Mouse (Mus musculus): ENCODE data around the gene Ostm1. TPM values are rescaled to one million over a fixed set of nuclear protein-coding genes. Genes with fewer than 3 reads are reported as not detected.

Gene Ostm1
- polyA plus RNA-seq, 1 experiment from 2014 or later: 14.9 TPM

- Histone ChIP-seq H3K4me3 (replicated peaks) (no peak overlapping the region), H3K27ac (no peak overlapping the region), H3K36me3 (no peaks in the 10 kb centered on the region), H3K4me1 (no peaks in the 10 kb centered on the region), H3K9ac (no peak overlapping the region), H3K9me3 (replicated peaks) (peaks cover 4% of the 10 kb centered on the region), H3K4me2 (no peak overlapping the region), H3K27me3 (peaks cover 57% of the 10 kb centered on the region)
- 67% methylated on average over 4 of the region's 4 CpGs for WGBS
- ATAC-seq (replicated peaks; ENCODE audit: low FRiP score): no peak
These were observed 23.1 kb downstream of the Ostm1 start for GRCm38 (mm10) chr10:42606757-42607156.

- H3K4me1 ChIP-seq: peaks cover 7% of the 10 kb centered on the region
- no peak overlapping the region for H3K4me3 ChIP-seq (replicated peaks)
- H3K9ac ChIP-seq: no peak overlapping the region
- peaks cover 93% of the 10 kb centered on the region for H3K27me3 ChIP-seq
- 7% methylated on average over 12 of the region's 12 CpGs for WGBS
- no peak overlapping the region for H3K27ac ChIP-seq
- ATAC-seq (replicated peaks; ENCODE audit: low FRiP score): no peak
- H3K4me2 ChIP-seq: no peak overlapping the region
- no peaks in the 10 kb centered on the region for H3K9me3 ChIP-seq (replicated peaks)
- no peaks in the 10 kb centered on the region for H3K36me3 ChIP-seq
These were observed 29.5 kb downstream of the Ostm1 start for GRCm38 (mm10) chr10:42613075-42613474.

DNA sequence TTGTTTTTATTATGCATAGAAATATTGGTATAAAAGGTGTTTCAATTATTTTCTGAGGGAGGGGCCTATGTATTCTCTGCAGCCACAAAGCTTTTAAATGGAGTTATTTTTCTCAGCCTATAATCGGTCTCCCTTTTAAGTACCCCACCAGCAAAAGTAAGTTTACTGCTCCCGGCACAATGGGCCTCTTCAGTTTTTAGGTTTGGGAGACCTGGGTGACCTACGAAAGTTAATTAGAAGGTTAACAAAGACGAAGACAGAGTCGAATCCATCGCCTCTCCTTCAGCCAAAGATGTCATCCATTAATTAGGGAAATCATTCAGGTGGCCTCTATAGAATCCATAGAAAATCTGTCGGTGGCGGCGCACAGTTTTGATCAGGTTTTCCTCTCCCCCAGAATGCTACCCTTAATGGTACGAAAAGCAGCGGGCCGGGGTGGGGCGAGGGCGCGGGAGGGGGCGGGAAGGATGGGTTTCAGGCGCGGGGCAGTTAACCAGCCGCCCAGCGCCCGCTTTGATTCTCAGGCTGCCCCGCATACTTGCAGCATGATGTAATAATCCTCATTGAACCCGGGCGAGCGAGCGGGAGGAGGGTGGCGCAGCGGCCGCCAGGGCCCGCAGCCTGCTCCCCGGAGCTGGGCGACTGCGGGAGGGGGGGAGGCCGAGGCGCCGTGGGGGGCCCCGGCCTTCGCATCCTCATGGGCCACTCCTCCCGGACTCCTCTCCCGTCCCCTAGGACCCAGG lies 30.2 kb downstream of the Ostm1 start:
- under 1% methylated on average over 37 of the region's 40 CpGs for WGBS
- Histone ChIP-seq H3K4me2 (peak overlapping the region; percentile 57), H3K4me1 (peaks cover 7% of the 10 kb centered on the region), H3K27me3 (peaks cover 93% of the 10 kb centered on the region), H3K27ac (no peak overlapping the region), H3K4me3 (replicated peaks) (peak overlapping the region; percentile 31), H3K36me3 (no peaks in the 10 kb centered on the region), H3K9ac (no peak overlapping the region), H3K9me3 (replicated peaks) (no peaks in the 10 kb centered on the region)
- ATAC-seq (replicated peaks; ENCODE audit: low FRiP score): 0 out of 2 replicates have a peak, but pooled peaks have one; percentile 46

GRCm38 (mm10) chr10:42614766-42615165 lies 31.1 kb downstream of the Ostm1 start:
- Histone ChIP-seq H3K9me3 (replicated peaks) (no peaks in the 10 kb centered on the region), H3K36me3 (no peaks in the 10 kb centered on the region), H3K4me3 (replicated peaks) (no peak overlapping the region), H3K4me2 (no peak overlapping the region), H3K9ac (no peak overlapping the region), H3K27ac (no peak overlapping the region), H3K4me1 (peaks cover 7% of the 10 kb centered on the region), H3K27me3 (peaks cover 93% of the 10 kb centered on the region)
- no peak for ATAC-seq (replicated peaks; ENCODE audit: low FRiP score)
- 9% methylated on average over 9 of the region's 9 CpGs for WGBS

GRCm38 (mm10) chr10:42618291-42618690 lies 34.7 kb downstream of the Ostm1 start:
- 46% methylated on average over 2 of the region's 2 CpGs for WGBS
- no peaks in the 10 kb centered on the region for H3K36me3 ChIP-seq
- H3K4me3 ChIP-seq (replicated peaks): no peak overlapping the region
- H3K9me3 ChIP-seq (replicated peaks): no peaks in the 10 kb centered on the region
- ATAC-seq (replicated peaks; ENCODE audit: low FRiP score): no peak
- H3K4me1 ChIP-seq: peaks cover 7% of the 10 kb centered on the region
- H3K4me2 ChIP-seq: no peak overlapping the region
- peaks cover 95% of the 10 kb centered on the region for H3K27me3 ChIP-seq
- H3K27ac ChIP-seq: no peak overlapping the region
- no peak overlapping the region for H3K9ac ChIP-seq

DNA sequence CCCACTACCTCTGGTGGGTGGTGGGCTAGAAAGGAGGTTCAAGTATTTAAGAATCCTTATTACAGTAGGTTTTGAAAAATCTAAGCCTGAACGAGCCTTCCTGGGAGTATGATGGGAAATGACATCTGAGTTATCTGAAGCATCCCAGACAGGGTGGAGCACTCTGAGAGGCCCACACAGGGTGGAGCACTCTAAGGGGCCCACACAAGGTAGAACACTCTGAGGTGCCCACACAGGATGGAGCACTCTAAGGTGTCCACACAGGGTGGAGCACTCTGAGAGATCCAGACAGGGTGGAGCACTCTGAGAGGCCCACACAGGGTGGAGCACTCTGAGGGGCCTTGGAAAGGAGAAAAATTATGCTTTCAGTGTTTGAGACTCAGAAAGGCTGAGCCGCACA lies 42.3 kb downstream of the Ostm1 start:
- no peak overlapping the region for H3K4me2 ChIP-seq
- no peak overlapping the region for H3K4me3 ChIP-seq (replicated peaks)
- no peak overlapping the region for H3K27ac ChIP-seq
- WGBS: 73% methylated on average over 2 of the region's 2 CpGs
- no peaks in the 10 kb centered on the region for H3K36me3 ChIP-seq
- H3K9ac ChIP-seq: no peak overlapping the region
- H3K27me3 ChIP-seq: peaks cover 89% of the 10 kb centered on the region
- no peak for ATAC-seq (replicated peaks; ENCODE audit: low FRiP score)
- no peaks in the 10 kb centered on the region for H3K9me3 ChIP-seq (replicated peaks)
- H3K4me1 ChIP-seq: no peaks in the 10 kb centered on the region

DNA sequence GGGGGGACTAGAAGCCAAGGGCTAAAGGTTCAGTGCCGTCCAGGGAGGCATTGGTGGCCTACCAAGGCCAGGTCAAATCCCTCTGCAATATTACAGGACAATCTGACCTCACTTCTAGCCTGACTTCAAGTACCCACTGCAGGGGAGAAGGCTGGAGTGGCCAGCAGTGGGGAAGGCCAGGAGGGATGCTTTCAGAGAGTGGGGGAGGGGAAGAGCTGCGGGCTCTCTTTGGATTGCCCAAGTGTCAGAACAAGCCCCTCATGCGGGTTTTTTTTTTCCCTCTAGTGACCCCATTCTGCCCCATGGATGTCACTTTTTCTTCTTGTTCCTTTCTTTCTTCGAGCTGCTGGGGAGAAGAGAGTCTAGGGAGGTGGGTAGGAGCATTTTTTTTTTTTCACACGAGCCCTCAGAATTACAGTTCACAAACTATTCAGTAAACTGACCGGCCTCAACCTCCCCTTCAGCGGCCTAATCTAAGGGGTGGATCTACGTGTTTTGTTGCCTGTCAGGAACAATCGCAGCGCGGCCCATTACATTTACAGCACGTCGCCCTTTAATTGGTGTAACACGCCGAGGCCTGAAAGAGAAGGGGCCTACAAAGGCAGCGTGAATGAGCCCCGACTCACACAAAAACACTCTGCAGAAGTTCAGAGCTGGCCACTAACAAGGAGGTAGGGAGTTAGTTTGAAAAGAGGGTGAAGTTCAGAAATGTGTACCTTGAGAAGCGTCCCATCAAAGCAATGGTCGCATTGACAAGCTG lies 47.2 kb downstream of the Ostm1 start:
- Histone ChIP-seq H3K4me1 (peaks cover 32% of the 10 kb centered on the region), H3K4me3 (replicated peaks) (no peak overlapping the region), H3K27ac (no peak overlapping the region), H3K36me3 (no peaks in the 10 kb centered on the region), H3K27me3 (peaks cover 99% of the 10 kb centered on the region), H3K9ac (no peak overlapping the region), H3K9me3 (replicated peaks) (no peaks in the 10 kb centered on the region), H3K4me2 (no peak overlapping the region)
- 2% methylated on average over 19 of the region's 19 CpGs for WGBS
- ATAC-seq (replicated peaks; ENCODE audit: low FRiP score): no peak

- no peak overlapping the region for H3K27ac ChIP-seq
- peak overlapping the region; percentile 56 for H3K4me2 ChIP-seq
- no peaks in the 10 kb centered on the region for H3K9me3 ChIP-seq (replicated peaks)
- H3K36me3 ChIP-seq: no peaks in the 10 kb centered on the region
- no peak overlapping the region for H3K9ac ChIP-seq
- H3K4me1 ChIP-seq: peaks cover 42% of the 10 kb centered on the region
- H3K27me3 ChIP-seq: peaks cover 100% of the 10 kb centered on the region
- 2% methylated on average over 39 of the region's 42 CpGs for WGBS
- ATAC-seq (replicated peaks; ENCODE audit: low FRiP score): no peak
- peak overlapping the region; percentile 33 for H3K4me3 ChIP-seq (replicated peaks)
These were observed 48.3 kb downstream of the Ostm1 start for GRCm38 (mm10) chr10:42631754-42632452.

DNA sequence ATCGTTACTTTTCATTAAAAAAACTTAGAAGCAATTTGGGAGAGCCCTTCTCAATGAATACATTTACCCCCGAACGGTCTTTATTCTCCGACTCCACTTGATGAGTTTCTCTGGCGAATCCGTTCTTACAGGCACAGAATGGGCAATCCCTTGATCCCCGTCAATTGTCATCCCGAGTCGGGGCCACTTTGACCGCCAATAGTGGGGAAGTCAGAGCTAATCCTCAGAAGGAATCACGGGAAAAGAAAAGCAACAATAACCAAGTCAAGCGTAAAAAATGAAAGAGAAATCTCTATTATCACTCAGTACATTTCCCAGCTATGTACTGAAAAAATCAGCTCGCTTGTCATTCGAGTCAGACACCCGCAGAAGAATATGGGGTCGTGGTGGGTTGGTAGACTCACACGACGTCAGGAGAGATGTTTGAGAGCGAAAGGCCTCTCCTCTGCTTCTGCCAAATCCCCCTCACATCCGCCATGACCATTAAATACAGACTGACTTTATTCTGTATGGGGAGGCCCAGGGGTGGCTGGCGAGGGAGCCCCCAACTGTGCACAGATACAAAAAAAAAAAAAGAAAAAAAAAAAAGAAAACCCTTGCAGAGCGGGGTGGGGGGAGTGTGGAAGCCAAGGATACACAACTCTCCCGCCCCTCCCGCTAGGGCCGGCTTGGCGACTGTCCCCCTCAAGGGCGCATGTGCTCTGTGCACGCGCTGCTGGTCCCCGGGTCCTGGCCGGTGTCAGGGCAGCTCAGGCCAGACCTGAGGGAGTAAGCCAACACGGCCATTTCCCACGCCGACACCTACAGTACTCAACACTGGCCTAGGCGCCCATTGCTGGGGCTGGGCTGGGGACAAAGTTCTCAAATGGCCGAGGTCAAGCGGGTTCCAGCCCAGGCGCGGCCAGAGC lies 49.1 kb downstream of the Ostm1 start:
- peak overlapping the region; percentile 33 for H3K4me3 ChIP-seq (replicated peaks)
- H3K9ac ChIP-seq: no peak overlapping the region
- peaks cover 45% of the 10 kb centered on the region for H3K4me1 ChIP-seq
- H3K27ac ChIP-seq: no peak overlapping the region
- peak overlapping the region; percentile 56 for H3K4me2 ChIP-seq
- under 1% methylated on average over 39 of the region's 39 CpGs for WGBS
- H3K36me3 ChIP-seq: no peaks in the 10 kb centered on the region
- no peaks in the 10 kb centered on the region for H3K9me3 ChIP-seq (replicated peaks)
- H3K27me3 ChIP-seq: peaks cover 100% of the 10 kb centered on the region
- no peak for ATAC-seq (replicated peaks; ENCODE audit: low FRiP score)

GRCm38 (mm10) chr10:42633361-42634121 lies 49.9 kb downstream of the Ostm1 start:
- 5% methylated on average over 23 of the region's 23 CpGs for WGBS
- no peak for ATAC-seq (replicated peaks; ENCODE audit: low FRiP score)
- Histone ChIP-seq H3K4me1 (peaks cover 45% of the 10 kb centered on the region), H3K9ac (no peak overlapping the region), H3K27me3 (peaks cover 100% of the 10 kb centered on the region), H3K9me3 (replicated peaks) (no peaks in the 10 kb centered on the region), H3K4me2 (peak overlapping the region; percentile 56), H3K4me3 (replicated peaks) (peak overlapping the region; percentile 33), H3K27ac (no peak overlapping the region), H3K36me3 (no peaks in the 10 kb centered on the region)
